Mouse (Mus musculus): ENCODE data around the gene Arvcf. TPM values are rescaled to one million over a fixed set of nuclear protein-coding genes. Genes with fewer than 3 reads are reported as not detected.

Gene Arvcf
- polyA plus RNA-seq, 1 experiment from 2014 or later = 12.6 TPM

DNA sequence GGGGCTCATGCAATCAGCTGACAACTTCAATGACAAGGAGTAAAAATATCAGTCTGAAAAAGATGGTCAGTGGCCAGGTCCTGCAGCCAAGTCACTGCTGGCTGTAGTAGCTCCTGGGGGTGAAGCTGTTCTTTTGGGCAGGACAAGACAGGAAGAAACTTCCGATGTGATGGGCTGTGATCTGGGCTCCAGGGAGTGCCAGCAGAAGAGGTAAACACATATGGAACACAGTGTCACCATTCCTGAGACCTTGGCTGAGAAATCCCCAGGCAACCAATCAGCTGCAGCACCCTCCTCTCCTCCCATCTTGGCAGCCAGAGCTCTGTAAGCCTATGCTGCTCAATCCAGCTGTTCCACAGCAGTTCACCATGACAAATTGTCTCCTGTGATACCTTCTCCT is 8.1 kb upstream of the Arvcf start:
- ATAC-seq = no peak
- H3K4me1 ChIP-seq = peaks cover 54% of the 10 kb centered on the region
- WGBS (ENCODE audit: insufficient replicate concordance) = 57% methylated on average over 1 of the region's 1 CpGs

DNA sequence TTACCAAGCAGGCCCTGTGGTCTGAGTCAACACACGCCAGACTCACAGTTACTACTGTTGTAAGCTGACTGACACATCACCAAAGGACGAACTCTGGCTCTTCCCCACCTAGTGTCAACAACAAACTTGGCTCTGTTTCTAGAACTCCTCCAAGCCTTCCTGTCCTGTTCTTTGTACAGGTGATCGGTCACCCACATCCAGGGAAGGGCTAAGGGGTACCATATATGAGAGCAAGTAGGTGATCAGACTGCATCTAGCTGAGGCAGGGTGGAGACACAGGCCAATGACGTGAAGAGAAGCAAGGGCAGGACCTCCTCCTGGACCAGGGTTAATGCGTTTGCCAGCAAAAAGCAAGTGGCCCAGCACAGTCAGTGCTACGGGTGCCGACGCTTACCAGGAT is 6.4 kb upstream of the Arvcf start:
- peak overlapping the region; percentile 81 for H3K4me2 ChIP-seq

More for the DNA sequence above, 8.1 kb upstream of the Arvcf start:
- H3K9ac ChIP-seq = no peak overlapping the region
- H3K9me3 ChIP-seq (replicated peaks) = no peaks in the 10 kb centered on the region
- no peaks in the 10 kb centered on the region for H3K27me3 ChIP-seq (replicated peaks)
- H3K36me3 ChIP-seq = peaks cover 55% of the 10 kb centered on the region
- no peak overlapping the region for H3K4me2 ChIP-seq
- H3K4me3 ChIP-seq = no peak overlapping the region
- H3K27ac ChIP-seq = peak overlapping the region; percentile 33; the same call in 1 of the 2 replicates

DNA sequence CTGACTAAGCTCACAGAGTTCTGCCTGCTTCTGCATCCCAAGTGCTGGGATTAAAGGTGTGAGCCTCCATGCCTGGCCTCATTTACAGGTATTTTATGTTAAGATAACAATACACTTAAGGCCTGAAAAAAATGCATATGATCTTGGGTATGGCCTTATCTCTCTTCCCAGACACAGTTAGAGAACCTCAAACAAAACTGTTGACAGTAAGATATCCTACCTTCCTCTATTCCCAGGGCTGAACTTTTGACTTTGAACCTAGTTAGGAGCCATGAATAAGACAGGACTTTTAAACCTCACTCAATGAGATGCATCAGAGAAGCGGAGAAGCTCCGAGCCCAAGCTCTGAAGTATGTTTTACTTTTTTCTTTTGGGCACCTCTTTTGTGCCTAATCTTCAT is 5.9 kb upstream of the Arvcf start:
- Histone ChIP-seq H3K9ac (peak overlapping the region; percentile 82), H3K4me2 (peak overlapping the region; percentile 81), H3K36me3 (peaks cover 33% of the 10 kb centered on the region), H3K9me3 (replicated peaks) (no peaks in the 10 kb centered on the region), H3K27me3 (replicated peaks) (peaks cover 17% of the 10 kb centered on the region), H3K4me3 (peak overlapping the region; percentile 74), H3K27ac (peak overlapping the region; percentile 86), H3K4me1 (peaks cover 63% of the 10 kb centered on the region)
- WGBS (ENCODE audit: insufficient replicate concordance) = 32% methylated on average over 2 of the region's 2 CpGs
- peak; percentile 30 for ATAC-seq

More for the DNA sequence above, 6.4 kb upstream of the Arvcf start:
- peak overlapping the region; percentile 82 for H3K9ac ChIP-seq
- H3K9me3 ChIP-seq (replicated peaks) = no peaks in the 10 kb centered on the region
- ATAC-seq = peak; percentile 33
- H3K4me1 ChIP-seq = peaks cover 63% of the 10 kb centered on the region
- H3K27ac ChIP-seq = peak overlapping the region; percentile 86
- 46% methylated on average over 8 of the region's 8 CpGs for WGBS (ENCODE audit: insufficient replicate concordance)
- H3K27me3 ChIP-seq (replicated peaks) = peaks cover 13% of the 10 kb centered on the region
- H3K36me3 ChIP-seq = peaks cover 38% of the 10 kb centered on the region
- peak overlapping the region; percentile 74 for H3K4me3 ChIP-seq

DNA sequence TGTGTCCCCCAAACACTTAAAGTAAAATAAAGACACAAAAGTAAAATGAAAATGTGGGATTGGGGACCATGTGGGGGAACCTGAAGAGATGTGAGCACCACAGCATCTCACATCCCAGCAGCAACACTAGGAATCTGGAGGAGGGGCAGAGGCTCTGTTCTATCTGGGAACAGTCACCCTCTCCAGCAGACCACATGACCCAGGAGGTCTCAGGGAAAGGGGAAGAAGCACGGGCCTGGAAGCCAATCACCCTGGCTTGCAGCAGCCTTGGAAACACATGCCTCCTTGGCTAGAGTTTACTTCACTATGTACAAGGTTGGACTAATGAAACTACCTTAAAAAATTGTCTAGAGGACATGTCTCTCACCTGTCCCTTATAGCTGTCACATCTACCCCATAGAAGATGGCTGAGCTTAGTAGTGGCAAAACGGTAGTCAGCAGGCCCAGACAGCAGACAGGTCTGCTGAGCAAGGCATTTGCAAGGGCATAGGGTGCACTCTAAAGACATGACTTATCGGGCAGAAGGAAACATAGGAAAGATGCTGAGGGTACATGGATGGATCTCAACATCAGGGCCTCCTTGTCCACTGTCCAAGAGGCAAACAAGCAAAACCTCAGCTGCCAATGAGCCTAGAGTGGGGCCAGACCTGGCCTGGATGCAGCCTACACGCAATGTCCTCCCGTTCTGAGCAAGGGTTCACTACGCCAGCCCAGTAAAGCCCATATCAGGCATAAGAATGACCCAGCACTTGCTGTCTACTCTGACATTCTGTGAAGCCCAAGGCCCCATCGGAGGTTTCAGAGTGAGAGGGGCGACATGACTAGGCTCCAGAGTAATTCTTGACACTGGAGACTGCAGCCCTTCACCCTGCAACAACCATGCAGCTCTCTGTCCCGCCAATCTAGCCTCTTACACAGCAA is 5.1 kb upstream of the Arvcf start:
- Histone ChIP-seq H3K4me3 (peak overlapping the region; percentile 74), H3K36me3 (peaks cover 25% of the 10 kb centered on the region), H3K27me3 (replicated peaks) (peaks cover 26% of the 10 kb centered on the region), H3K9ac (peak overlapping the region; percentile 82), H3K27ac (peak overlapping the region; percentile 86), H3K9me3 (replicated peaks) (no peaks in the 10 kb centered on the region), H3K4me1 (peaks cover 65% of the 10 kb centered on the region), H3K4me2 (peak overlapping the region; percentile 81)
- ATAC-seq = peak; percentile 16
- 12% methylated on average over 9 of the region's 9 CpGs for WGBS (ENCODE audit: insufficient replicate concordance)

DNA sequence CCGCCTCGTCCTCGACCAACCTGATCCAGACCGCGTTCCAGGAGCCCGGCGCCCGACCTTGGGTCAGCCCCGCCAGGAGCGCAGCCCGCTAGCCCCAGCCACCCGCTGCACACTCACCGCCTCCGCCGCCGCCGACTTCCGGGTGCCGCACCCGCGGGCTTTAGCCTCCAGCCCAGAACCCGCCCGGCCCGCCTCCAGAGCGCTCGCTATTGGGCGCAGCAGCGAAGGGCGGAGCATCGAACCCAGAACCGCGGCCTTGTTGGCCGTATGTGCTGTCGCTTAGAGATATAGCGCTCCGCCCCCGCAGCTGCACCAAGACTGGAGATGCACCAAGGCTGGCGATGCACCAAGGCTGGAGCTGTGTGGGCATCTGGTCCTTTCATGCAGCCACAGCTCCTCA is 4.2 kb upstream of the Arvcf start:
- peak overlapping the region; percentile 74 for H3K4me3 ChIP-seq
- peaks cover 34% of the 10 kb centered on the region for H3K27me3 ChIP-seq (replicated peaks)
- no peaks in the 10 kb centered on the region for H3K9me3 ChIP-seq (replicated peaks)
- H3K36me3 ChIP-seq = peaks cover 16% of the 10 kb centered on the region
- H3K4me2 ChIP-seq = peak overlapping the region; percentile 81
- WGBS (ENCODE audit: insufficient replicate concordance) = under 1% methylated on average over 38 of the region's 38 CpGs
- H3K4me1 ChIP-seq = peaks cover 74% of the 10 kb centered on the region
- peak overlapping the region; percentile 86 for H3K27ac ChIP-seq
- peak; percentile 92 for ATAC-seq
- peak overlapping the region; percentile 82 for H3K9ac ChIP-seq

DNA sequence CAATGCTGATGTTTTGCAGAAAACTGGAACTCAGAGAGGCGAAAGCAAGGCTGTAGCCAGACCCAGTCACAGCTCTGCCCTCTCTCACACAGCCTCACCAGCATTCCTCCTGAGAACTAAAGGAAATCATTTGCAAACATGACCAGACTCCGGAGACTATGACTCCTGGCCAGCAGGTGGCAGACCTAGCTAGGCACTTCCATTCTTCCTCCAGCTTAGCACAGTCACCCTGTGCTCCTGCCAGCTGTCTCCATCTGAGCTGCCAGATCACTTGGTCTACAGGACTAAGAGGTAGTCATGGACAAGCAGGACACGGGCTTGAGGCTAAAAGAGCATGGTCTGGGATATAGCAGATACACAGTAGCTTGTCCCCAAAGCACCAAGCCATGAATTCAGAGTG is 2.7 kb upstream of the Arvcf start:
- ATAC-seq = 0 out of 2 replicates have a peak, but pooled peaks have one; percentile 4

DNA sequence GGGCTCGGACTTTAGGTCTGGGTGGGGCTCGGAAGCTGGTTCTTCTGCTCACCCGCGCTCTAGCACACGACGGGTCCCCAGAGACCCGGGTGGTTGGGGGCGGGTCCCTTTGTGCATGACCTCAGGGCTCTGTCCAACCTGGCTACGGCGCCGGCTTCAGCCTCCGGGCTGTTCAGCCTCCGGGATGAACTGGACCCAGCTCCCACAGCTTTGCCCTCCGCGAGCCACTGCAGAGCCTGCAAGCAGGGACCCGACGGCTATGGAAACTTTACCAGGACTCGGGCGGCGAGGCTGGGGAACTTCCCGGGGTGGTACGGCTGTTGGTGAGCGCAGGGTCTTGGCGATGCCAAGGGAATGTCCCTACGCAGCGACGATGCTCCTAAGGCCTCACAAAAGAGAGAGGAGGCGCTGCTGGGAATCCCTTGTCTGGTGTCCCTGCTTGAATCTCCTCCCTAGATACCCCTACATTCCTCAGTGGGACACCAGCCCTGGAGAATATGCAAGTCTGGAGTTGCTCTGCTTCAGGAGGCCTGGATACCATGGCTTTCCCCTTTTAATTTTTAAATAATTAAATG is 706 bp downstream of the Arvcf start:
- Histone ChIP-seq H3K27me3 (replicated peaks) (peaks cover 64% of the 10 kb centered on the region), H3K36me3 (no peaks in the 10 kb centered on the region), H3K4me3 (peak overlapping the region; percentile 51), H3K27ac (no peak overlapping the region), H3K4me2 (peak overlapping the region; percentile 72), H3K4me1 (peaks cover 64% of the 10 kb centered on the region), H3K9me3 (replicated peaks) (no peaks in the 10 kb centered on the region), H3K9ac (peak overlapping the region; percentile 35; the same call in 1 of the 2 replicates)
- ATAC-seq = no peak
- 3% methylated on average over 28 of the region's 28 CpGs for WGBS (ENCODE audit: insufficient replicate concordance)

More for the DNA sequence above, 2.7 kb upstream of the Arvcf start:
- Histone ChIP-seq H3K4me1 (peaks cover 69% of the 10 kb centered on the region), H3K9me3 (replicated peaks) (no peaks in the 10 kb centered on the region), H3K9ac (no peak overlapping the region), H3K4me3 (no peak overlapping the region), H3K27me3 (replicated peaks) (peaks cover 49% of the 10 kb centered on the region), H3K27ac (no peak overlapping the region), H3K36me3 (peaks cover 2% of the 10 kb centered on the region; the same call in 1 of the 2 replicates), H3K4me2 (no peak overlapping the region)
- 6% methylated on average over 3 of the region's 3 CpGs for WGBS (ENCODE audit: insufficient replicate concordance)

DNA sequence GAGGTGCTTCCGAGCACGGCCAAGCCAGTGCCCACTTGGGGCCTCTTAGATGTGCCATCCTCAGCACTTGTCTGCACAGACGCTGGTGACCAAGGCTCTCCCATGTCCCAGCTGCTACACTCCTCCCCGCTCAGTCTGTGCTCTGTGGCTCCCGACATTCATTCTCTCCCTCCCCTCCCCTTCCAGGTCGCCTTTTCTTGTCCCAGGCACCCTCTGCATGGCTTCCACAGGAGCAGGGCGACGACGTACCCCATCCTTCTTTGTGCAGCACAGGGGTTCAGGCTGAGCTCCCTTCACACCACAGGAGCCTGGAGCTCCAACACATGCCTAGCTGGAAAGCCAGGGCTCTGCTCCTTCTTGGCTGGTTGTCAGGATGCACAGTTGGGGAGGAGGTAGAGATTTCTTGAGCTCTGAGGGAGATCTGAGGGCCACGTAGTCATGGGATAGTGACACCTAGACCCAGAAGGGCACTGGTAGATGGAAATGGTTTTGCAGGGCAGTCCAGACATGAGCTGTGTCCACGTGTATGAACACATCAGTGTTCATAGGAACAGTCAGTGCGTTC is 1.9 kb downstream of the Arvcf start:
- Histone ChIP-seq H3K4me1 (peaks cover 60% of the 10 kb centered on the region), H3K9ac (no peak overlapping the region), H3K4me3 (no peak overlapping the region), H3K4me2 (no peak overlapping the region), H3K36me3 (no peaks in the 10 kb centered on the region), H3K27me3 (replicated peaks) (peaks cover 64% of the 10 kb centered on the region), H3K9me3 (replicated peaks) (no peaks in the 10 kb centered on the region), H3K27ac (no peak overlapping the region)
- no peak for ATAC-seq
- 55% methylated on average over 12 of the region's 12 CpGs for WGBS (ENCODE audit: insufficient replicate concordance)

DNA sequence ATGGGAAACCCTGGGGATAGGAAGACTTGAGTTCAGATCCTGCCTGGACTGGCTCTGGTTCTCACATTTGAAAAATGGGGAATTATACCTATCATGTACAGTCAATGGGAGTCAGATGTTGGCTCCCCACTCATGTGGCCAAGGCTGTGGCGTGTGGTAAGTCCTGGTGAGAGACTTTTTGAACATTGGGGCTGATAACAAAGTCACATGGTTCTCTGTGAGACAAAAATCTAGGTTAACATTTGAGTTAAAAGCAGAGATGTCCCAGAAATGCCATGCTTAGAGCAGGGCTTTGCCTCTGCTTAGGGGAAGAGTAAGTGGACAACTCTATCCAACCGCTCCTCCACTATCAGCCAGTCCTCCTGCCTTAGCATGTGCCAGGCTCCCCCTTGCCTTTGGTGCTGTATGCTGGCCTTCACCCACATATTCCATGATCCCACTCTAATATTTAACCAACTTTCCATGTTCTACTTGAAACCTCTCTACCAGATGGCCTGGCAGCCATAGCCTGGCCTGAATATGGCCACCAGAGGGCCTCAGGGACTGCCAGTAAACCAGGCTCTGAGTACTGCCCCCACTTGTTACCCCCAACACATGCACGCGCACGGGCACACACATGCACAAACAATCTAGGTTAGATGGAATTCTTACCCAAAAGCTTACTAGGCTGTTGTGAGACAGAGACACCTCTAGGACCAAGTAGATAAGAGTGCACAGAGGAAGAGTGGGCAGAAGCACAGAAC is 3.5 kb downstream of the Arvcf start:
- 42% methylated on average over 5 of the region's 5 CpGs for whole genome bisulfite sequencing (ENCODE audit: insufficient replicate concordance)
- H3K9me3 ChIP-seq (replicated peaks) = no peaks in the 10 kb centered on the region
- no peak overlapping the region for H3K9ac ChIP-seq
- H3K27ac ChIP-seq = no peak overlapping the region
- H3K36me3 ChIP-seq = no peaks in the 10 kb centered on the region
- no peak for ATAC-seq
- H3K27me3 ChIP-seq (replicated peaks) = peaks cover 52% of the 10 kb centered on the region
- H3K4me2 ChIP-seq = no peak overlapping the region
- peaks cover 54% of the 10 kb centered on the region for H3K4me1 ChIP-seq
- no peak overlapping the region for H3K4me3 ChIP-seq

DNA sequence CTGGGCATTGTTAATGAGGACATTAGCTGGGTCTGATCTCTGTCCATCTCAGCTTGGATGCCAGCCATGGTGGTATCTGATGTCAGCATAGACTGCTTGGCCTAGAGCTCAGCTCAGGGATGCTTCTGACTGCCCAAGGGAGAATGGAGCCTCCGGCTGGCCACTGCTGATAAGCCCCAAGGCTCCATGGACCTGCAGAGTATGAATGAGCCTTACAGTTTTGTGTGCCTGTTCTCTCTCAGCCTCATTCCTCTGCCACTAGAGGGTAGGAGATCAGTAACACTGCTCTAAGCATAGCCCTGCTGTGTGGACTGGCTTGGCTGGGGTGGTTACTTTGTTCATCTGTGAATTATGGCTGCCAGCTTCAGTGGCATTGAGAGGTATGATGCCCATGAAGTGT is 5.1 kb downstream of the Arvcf start:
- peaks cover 53% of the 10 kb centered on the region for H3K4me1 ChIP-seq
- H3K27me3 ChIP-seq (replicated peaks) = peaks cover 36% of the 10 kb centered on the region
- no peak overlapping the region for H3K4me3 ChIP-seq
- no peaks in the 10 kb centered on the region for H3K36me3 ChIP-seq
- no peaks in the 10 kb centered on the region for H3K9me3 ChIP-seq (replicated peaks)
- H3K4me2 ChIP-seq = peak overlapping the region; percentile 34
- ATAC-seq = peak; percentile 96
- 20% methylated on average over 1 of the region's 1 CpGs for WGBS (ENCODE audit: insufficient replicate concordance)
- H3K9ac ChIP-seq = peak overlapping the region; percentile 36
- H3K27ac ChIP-seq = peak overlapping the region; percentile 61

DNA sequence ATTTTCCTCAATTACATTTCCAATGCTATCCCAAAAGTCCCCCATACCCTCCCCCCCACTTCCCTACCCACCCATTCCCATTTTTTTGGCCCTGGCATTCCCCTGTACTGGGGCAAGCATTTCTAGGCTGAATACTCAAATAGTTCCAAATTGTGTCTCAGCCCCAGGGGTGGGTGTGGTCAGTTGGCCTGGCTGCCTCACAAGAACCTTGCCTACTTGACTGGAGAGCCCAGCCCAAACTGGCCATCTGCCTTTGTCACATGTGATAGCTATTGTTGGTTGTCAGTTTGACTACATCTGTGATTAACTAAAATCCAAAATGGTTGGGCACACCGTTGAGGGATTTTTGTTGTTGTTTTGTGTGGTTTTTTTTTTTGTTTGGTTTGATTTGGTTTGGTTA is 9.0 kb downstream of the Arvcf start:
- no peak overlapping the region for H3K27ac ChIP-seq

More for the DNA sequence above, 9.0 kb downstream of the Arvcf start:
- WGBS (ENCODE audit: insufficient replicate concordance) = 60% methylated on average over 1 of the region's 1 CpGs
- no peaks in the 10 kb centered on the region for H3K36me3 ChIP-seq
- H3K4me3 ChIP-seq = no peak overlapping the region
- H3K9ac ChIP-seq = no peak overlapping the region
- no peak for ATAC-seq
- no peaks in the 10 kb centered on the region for H3K9me3 ChIP-seq (replicated peaks)
- no peaks in the 10 kb centered on the region for H3K27me3 ChIP-seq (replicated peaks)
- peaks cover 30% of the 10 kb centered on the region for H3K4me1 ChIP-seq
- no peak overlapping the region for H3K4me2 ChIP-seq

All from liver, embryonic 12.5 days (tissue).